Comparison of ENCODE assay signal across 8 mouse cellular contexts in the genomic region with DNA sequence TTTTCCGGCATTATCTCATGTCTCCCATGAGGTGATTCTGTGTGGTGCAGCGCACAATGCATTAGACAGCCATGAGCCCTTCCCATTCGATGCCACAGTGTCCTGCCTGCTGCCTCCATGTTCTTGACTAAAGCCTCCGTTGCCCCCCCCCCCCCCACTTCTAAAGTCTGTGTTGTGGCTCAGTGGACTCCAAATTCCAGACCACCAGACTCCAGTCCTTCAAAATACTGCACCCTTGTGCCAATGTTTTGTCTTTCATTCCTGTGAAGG.
DNase-seq lines count a peak whose midpoint lies in the region; ATAC-seq and TF ChIP-seq lines count a peak whose summit lies in the region.
"Had no signal": no experiment of that assay in that cellular context is flagged by ENCODE, and none has a peak within 500 bp of the region (broad histone marks: within the 10 kb centered on the region; RNA-seq: fewer than 3 reads in every experiment).

No protein-coding gene starts in this region.

- no peak for TF ChIP-seq CTCF in left cerebral cortex, adult 2 months (IDR thresholded peaks at IDR 0.05)
- no peak for TF ChIP-seq CTCF in stomach, postnatal 0 days (IDR thresholded peaks at IDR 0.05; ENCODE audit: low read depth)

- DNase-seq in left cerebral cortex, adult 2 months (ENCODE audit: extremely low spot score in 1 of 2, low spot score in 2 of 2): no peak
- DNase-seq in left cerebral cortex, postnatal 14 days (ENCODE audit: low spot score in 2 of 2): no peak
- no peak for DNase-seq in limb, embryonic 14.5 days (ENCODE audit: low spot score)
- DNase-seq in stomach, postnatal 0 days (ENCODE audit: low spot score): no peak
- no peak for DNase-seq in liver, embryonic 11.5 days (ENCODE audit: low spot score)

- peak overlapping the region; percentile 87 for H3K27ac ChIP-seq in left cerebral cortex, adult 2 months
- H3K27ac ChIP-seq in forebrain, embryonic 16.5 days (ENCODE audit: low read length): peak overlapping the region; percentile 89
- H3K27ac ChIP-seq in limb, embryonic 14.5 days (replicated peaks; ENCODE audit: low read depth, low read length): no peak overlapping the region
- no peak overlapping the region for H3K27ac ChIP-seq in stomach, postnatal 0 days (replicated peaks)
- no peak overlapping the region for H3K27ac ChIP-seq in liver, embryonic 11.5 days (ENCODE audit: low read depth, low read length)

- WGBS in forebrain, embryonic 16.5 days: 54% methylated on average over 3 of the region's 4 CpGs
- 61% methylated on average over 4 of the region's 4 CpGs for WGBS in limb, embryonic 14.5 days
- 68% methylated on average over 4 of the region's 4 CpGs for WGBS in stomach, postnatal 0 days
- 58% methylated on average over 4 of the region's 4 CpGs for WGBS in liver, embryonic 11.5 days

- no peaks in the 10 kb centered on the region for H3K9me3 ChIP-seq in forebrain, embryonic 16.5 days (ENCODE audit: control insufficient read depth, low read length)
- no peaks in the 10 kb centered on the region for H3K9me3 ChIP-seq in limb, embryonic 14.5 days (ENCODE audit: control insufficient read depth, low read length)
- H3K9me3 ChIP-seq in stomach, postnatal 0 days (ENCODE audit: control insufficient read depth, low read length): no peaks in the 10 kb centered on the region
- no peaks in the 10 kb centered on the region for H3K9me3 ChIP-seq in liver, embryonic 11.5 days (ENCODE audit: control insufficient read depth, low read length)

- no peak for TF ChIP-seq EP300 in stomach, postnatal 0 days (optimal IDR thresholded peaks at IDR 0.05)

- ATAC-seq in forebrain, embryonic 16.5 days: peak; percentile 26; the same call in 1 of the 2 replicates
- ATAC-seq in limb, embryonic 14.5 days (ENCODE audit: low FRiP score, low read depth): no peak
- ATAC-seq in stomach, postnatal 0 days (ENCODE audit: low FRiP score, low TSS enrichment): no peak
- ATAC-seq in monocyte, adult 5-6 weeks (replicated peaks; ENCODE audit: insufficient number of reproducible peaks, low FRiP score, low TSS enrichment, poor library complexity, severe bottlenecking): no peak
- ATAC-seq in liver, embryonic 11.5 days (replicated peaks; ENCODE audit: low FRiP score): no peak
- ATAC-seq: lung, postnatal 0 days had no signal

- H3K27me3 ChIP-seq in forebrain, embryonic 16.5 days (replicated peaks; ENCODE audit: control insufficient read depth, insufficient read depth, low read length): no peaks in the 10 kb centered on the region
- no peaks in the 10 kb centered on the region for H3K27me3 ChIP-seq in limb, embryonic 14.5 days (ENCODE audit: control insufficient read depth, insufficient read depth, low read length)
- H3K27me3 ChIP-seq in stomach, postnatal 0 days (ENCODE audit: control insufficient read depth, insufficient read depth, low read length): no peaks in the 10 kb centered on the region
- no peaks in the 10 kb centered on the region for H3K27me3 ChIP-seq in liver, embryonic 11.5 days (replicated peaks; ENCODE audit: control insufficient read depth, insufficient read depth, low read length)

- intact Hi-C loops in left cerebral cortex, adult 2 months (cut with DNase I): loop anchor here (2.0 kb wide), 3 partner anchors 35 to 119 kb away; no protein-coding TSS in a partner anchor
- intact Hi-C loops in left cerebral cortex, postnatal 14 days (cut with DNase I): loop anchor here (5.0 kb wide), 2 partner anchors 36 to 116 kb away; no protein-coding TSS in a partner anchor

- H3K4me3 ChIP-seq in left cerebral cortex, adult 2 months: peak overlapping the region; percentile 49
- H3K4me3 ChIP-seq in forebrain, embryonic 16.5 days (replicated peaks; ENCODE audit: low read length): peak overlapping the region; percentile 61
- peak overlapping the region; percentile 49; the same call in 1 of the 2 replicates for H3K4me3 ChIP-seq in limb, embryonic 14.5 days (replicated peaks; ENCODE audit: low read length)
- H3K4me3 ChIP-seq in stomach, postnatal 0 days (ENCODE audit: low read depth, low read length): no peak overlapping the region
- no peak overlapping the region for H3K4me3 ChIP-seq in liver, embryonic 11.5 days (ENCODE audit: low read depth, low read length)

- H3K4me2 ChIP-seq in forebrain, embryonic 16.5 days (ENCODE audit: low read length): peak overlapping the region; percentile 61
- peak overlapping the region; percentile 80 for H3K4me2 ChIP-seq in limb, embryonic 14.5 days (replicated peaks; ENCODE audit: low read depth, low read length, severe bottlenecking)
- H3K4me2 ChIP-seq in stomach, postnatal 0 days (replicated peaks; ENCODE audit: low read depth): peak overlapping the region; percentile 57; the same call in 1 of the 2 replicates
- no peak overlapping the region; the same call in 1 of the 2 replicates for H3K4me2 ChIP-seq in liver, embryonic 11.5 days

- peaks cover 26% of the 10 kb centered on the region for H3K4me1 ChIP-seq in forebrain, embryonic 16.5 days (replicated peaks; ENCODE audit: control insufficient read depth, insufficient read depth, low read length)
- H3K4me1 ChIP-seq in limb, embryonic 14.5 days (ENCODE audit: control insufficient read depth, insufficient read depth, low read length): peaks cover 5% of the 10 kb centered on the region; the same call in 1 of the 2 replicates
- H3K4me1 ChIP-seq in stomach, postnatal 0 days (replicated peaks; ENCODE audit: control insufficient read depth, insufficient read depth): no peaks in the 10 kb centered on the region
- H3K4me1 ChIP-seq in liver, embryonic 11.5 days (replicated peaks; ENCODE audit: control insufficient read depth, insufficient read depth, low read length): no peaks in the 10 kb centered on the region

- H3K9ac ChIP-seq in forebrain, embryonic 16.5 days (replicated peaks; ENCODE audit: low read depth, low read length): peak overlapping the region; percentile 72
- H3K9ac ChIP-seq in limb, embryonic 14.5 days (ENCODE audit: low read depth, low read length, severe bottlenecking): no peak overlapping the region
- no peak overlapping the region for H3K9ac ChIP-seq in stomach, postnatal 0 days (ENCODE audit: low read length)
- H3K9ac ChIP-seq in liver, embryonic 11.5 days (ENCODE audit: low read depth, low read length): no peak overlapping the region

- no peaks in the 10 kb centered on the region for H3K36me3 ChIP-seq in forebrain, embryonic 16.5 days (ENCODE audit: control insufficient read depth, insufficient read depth)
- no peaks in the 10 kb centered on the region for H3K36me3 ChIP-seq in limb, embryonic 14.5 days (ENCODE audit: control insufficient read depth, insufficient read depth, low read length)
- H3K36me3 ChIP-seq in stomach, postnatal 0 days (ENCODE audit: control insufficient read depth, insufficient read depth, low read length): no peaks in the 10 kb centered on the region
- H3K36me3 ChIP-seq in liver, embryonic 11.5 days (ENCODE audit: control insufficient read depth, insufficient read depth, low read length): no peaks in the 10 kb centered on the region

- TF ChIP-seq POLR2A in limb, embryonic 14.5 days (IDR thresholded peaks at IDR 0.05; ENCODE audit: borderline replicate concordance, extremely low read depth, insufficient read depth, insufficient read length): no peak

Comparison
In these comparisons a context has a peak if more than half of its experiments do, and no peak if none do; other contexts are left out.
1. H3K27ac ChIP-seq: peak in left cerebral cortex, adult 2 months (single experiment) and forebrain, embryonic 16.5 days (single experiment); none in limb, embryonic 14.5 days (single experiment), stomach, postnatal 0 days (single experiment) and liver, embryonic 11.5 days (single experiment).
2. H3K4me3 ChIP-seq: peak in left cerebral cortex, adult 2 months (single experiment), forebrain, embryonic 16.5 days (single experiment) and limb, embryonic 14.5 days (single experiment); none in stomach, postnatal 0 days (single experiment) and liver, embryonic 11.5 days (single experiment).